Mouse (Mus musculus) hindbrain, postnatal 0 days (tissue): ENCODE measurements at regions not wholly inside any gene's neighbourhood (a gene's known extent, or its start where the extent isn't known, plus 50 kb on each side); places are given as distances from the start of the nearest gene placed in this dataset.
A peak's percentile ranks its signal among the peaks of the same experiment; 100 is the strongest.

Experiments
- ATAC-seq: fragments of 200-750 bp; cut with Nextera tagmentation; 2 replicates; pipeline ENCODE4 v1.8.0; 2017; ENCODE audit warnings: mild to moderate bottlenecking, moderate TSS enrichment, moderate library complexity
- DNase-seq: peaks from one replicate; pipeline ENCODE4 v3.0.0-alpha.2; 2015; ENCODE audit warnings: low spot score
- H3K27ac ChIP-seq: fragments of 300-500 bp; sonication (generic); 2 replicates; pipeline ENCODE4 v1.5.1; 2014; ENCODE audit warnings: mild to moderate bottlenecking
- H3K27me3 ChIP-seq: fragments of 300-500 bp; sonication (generic); 2 replicates; pipeline ENCODE4 v1.6.1; 2014; ENCODE audit warnings: low read length, mixed read lengths; ENCODE audit not compliant: insufficient read depth
- H3K36me3 ChIP-seq: fragments of 300-500 bp; sonication (generic); 2 replicates; pipeline ENCODE4 v1.6.1; 2014; ENCODE audit warnings: low read length, mixed read lengths; ENCODE audit not compliant: insufficient read depth
- H3K4me1 ChIP-seq: fragments of 300-500 bp; sonication (generic); 2 replicates; pipeline ENCODE4 v1.6.1; 2014; ENCODE audit warnings: antibody characterized with exemption, low read length, mixed read lengths; ENCODE audit not compliant: insufficient read depth
- H3K4me2 ChIP-seq: fragments of 300-500 bp; sonication (generic); 2 replicates; pipeline ENCODE4 v1.6.1; 2014; ENCODE audit warnings: low read depth, mild to moderate bottlenecking, low read length, moderate library complexity, mixed read lengths
- H3K4me3 ChIP-seq: fragments of 300-500 bp; sonication (generic); 2 replicates; pipeline ENCODE4 v1.5.1; 2014; ENCODE audit warnings: low read length
- H3K9ac ChIP-seq: fragments of 300-500 bp; sonication (generic); replicated peaks from 2 replicates; pipeline ENCODE4 v1.6.1; 2014; ENCODE audit warnings: mild to moderate bottlenecking, low read length, moderate library complexity, mixed read lengths
- H3K9me3 ChIP-seq: fragments of 300-500 bp; sonication (generic); 2 replicates; pipeline ENCODE4 v1.6.1; 2016; ENCODE audit warnings: low read length, mixed read lengths
- CTCF ChIP-seq: IDR thresholded peaks from 2 replicates; pipeline ENCODE4 v1.5.1; 2016; ENCODE audit warnings: antibody characterized with exemption, control low read depth, low read depth
- WGBS: fragments of 180-500 bp; shearing (Covaris S2); extraction: QIAGEN DNeasy Blood & Tissue Kit; methylation state at CpG from one replicate; pipeline ENCODE4 v1.1.7; 2014; 5-methylcytosine and 5-hydroxymethylcytosine counted together

- 20% methylated on average over 12 of the region's 12 CpGs for WGBS
- no peaks in the 10 kb centered on the region; the same call in 1 of the 2 replicates for H3K4me1 ChIP-seq
- no peaks in the 10 kb centered on the region for H3K27me3 ChIP-seq
- no peak overlapping the region for H3K27ac ChIP-seq
- no peak overlapping the region for H3K4me3 ChIP-seq
- ATAC-seq (no peak), DNase-seq (no peak)
- no peak for TF ChIP-seq CTCF
- no peak overlapping the region for H3K9ac ChIP-seq
- H3K9me3 ChIP-seq = no peaks in the 10 kb centered on the region
- H3K4me2 ChIP-seq = no peak overlapping the region
- no peaks in the 10 kb centered on the region for H3K36me3 ChIP-seq
Measured at GRCm38 (mm10) chr6:31317741-31318225, 80.8 kb upstream of the Mkln1 start.

- no peaks in the 10 kb centered on the region for H3K9me3 ChIP-seq
- no peaks in the 10 kb centered on the region; the same call in 1 of the 2 replicates for H3K4me1 ChIP-seq
- DNase-seq (no peak), ATAC-seq (no peak)
- H3K27ac ChIP-seq = no peak overlapping the region
- H3K4me2 ChIP-seq = peak overlapping the region; percentile 22; the same call in 1 of the 2 replicates
- H3K27me3 ChIP-seq = no peaks in the 10 kb centered on the region
- H3K9ac ChIP-seq = no peak overlapping the region
- WGBS = 8% methylated on average over 11 of the region's 11 CpGs
- H3K36me3 ChIP-seq = no peaks in the 10 kb centered on the region
- peak; percentile 39 for TF ChIP-seq CTCF
- no peak overlapping the region for H3K4me3 ChIP-seq
Measured at GRCm38 (mm10) chr6:31318506-31318905, 80.0 kb upstream of the Mkln1 start.

GRCm38 (mm10) chr6:31319431-31319830, 79.1 kb upstream of the Mkln1 start:
- Histone ChIP-seq H3K4me2 (no peak overlapping the region), H3K27me3 (no peaks in the 10 kb centered on the region), H3K9ac (no peak overlapping the region), H3K9me3 (no peaks in the 10 kb centered on the region), H3K4me1 (no peaks in the 10 kb centered on the region; the same call in 1 of the 2 replicates), H3K27ac (no peak overlapping the region), H3K4me3 (no peak overlapping the region), H3K36me3 (no peaks in the 10 kb centered on the region)
- 73% methylated on average over 2 of the region's 2 CpGs for WGBS
- no peak for TF ChIP-seq CTCF
- DNase-seq (no peak), ATAC-seq (no peak)

GRCm38 (mm10) chr6:31320141-31320830, 78.2 kb upstream of the Mkln1 start:
- Histone ChIP-seq H3K9ac (no peak overlapping the region), H3K4me2 (no peak overlapping the region), H3K4me3 (no peak overlapping the region), H3K36me3 (no peaks in the 10 kb centered on the region), H3K27me3 (no peaks in the 10 kb centered on the region), H3K4me1 (no peaks in the 10 kb centered on the region; the same call in 1 of the 2 replicates), H3K27ac (no peak overlapping the region), H3K9me3 (no peaks in the 10 kb centered on the region)
- DNase-seq = no peak
- no peak for ATAC-seq
- 57% methylated on average over 3 of the region's 3 CpGs for WGBS
- TF ChIP-seq CTCF = no peak

GRCm38 (mm10) chr6:31321066-31321846, 77.3 kb upstream of the Mkln1 start:
- ATAC-seq (no peak), DNase-seq (no peak)
- WGBS = 76% methylated on average over 7 of the region's 7 CpGs
- H3K4me2 ChIP-seq = no peak overlapping the region
- H3K27ac ChIP-seq = no peak overlapping the region
- H3K27me3 ChIP-seq = no peaks in the 10 kb centered on the region
- H3K36me3 ChIP-seq = no peaks in the 10 kb centered on the region
- no peak overlapping the region for H3K9ac ChIP-seq
- no peak for TF ChIP-seq CTCF
- H3K4me1 ChIP-seq = no peaks in the 10 kb centered on the region; the same call in 1 of the 2 replicates
- no peak overlapping the region for H3K4me3 ChIP-seq
- no peaks in the 10 kb centered on the region for H3K9me3 ChIP-seq

GRCm38 (mm10) chr6:31321902-31322301, 76.6 kb upstream of the Mkln1 start:
- H3K4me3 ChIP-seq = no peak overlapping the region
- H3K36me3 ChIP-seq = no peaks in the 10 kb centered on the region
- no peak for TF ChIP-seq CTCF
- DNase-seq (no peak), ATAC-seq (no peak)
- H3K9me3 ChIP-seq = no peaks in the 10 kb centered on the region
- H3K27ac ChIP-seq = no peak overlapping the region
- H3K4me1 ChIP-seq = no peaks in the 10 kb centered on the region; the same call in 1 of the 2 replicates
- H3K4me2 ChIP-seq = no peak overlapping the region
- no peaks in the 10 kb centered on the region for H3K27me3 ChIP-seq
- WGBS = 41% methylated on average over 10 of the region's 10 CpGs
- H3K9ac ChIP-seq = no peak overlapping the region
